Mouse (Mus musculus) cerebellum, adult 2 months (tissue): Measurements from ENCODE around the gene Zbtb48. TPM values are rescaled to one million over a fixed set of nuclear protein-coding genes. Genes with fewer than 3 reads are reported as not detected.
A peak's percentile ranks its signal among the peaks of the same experiment; 100 is the strongest.

Source experiments
- DNase-seq, 2 experiments: peaks; one replicate each; pipeline ENCODE4 v3.0.0; 2021
- H3K27ac ChIP-seq: fragments of 200-500 bp; 2 replicates; pipeline ENCODE4 v1.5.1; 2012; ENCODE audit warnings: low read length, control low read depth, inconsistent platforms; ENCODE audit not compliant: insufficient read depth
- H3K27me3 ChIP-seq: fragments of 200-500 bp; 2 replicates; pipeline ENCODE4 v1.6.1; 2012; ENCODE audit warnings: inconsistent platforms, mild to moderate bottlenecking, low read length, moderate library complexity; ENCODE audit not compliant: control insufficient read depth, insufficient read depth
- H3K4me1 ChIP-seq: fragments of 200-500 bp; 2 replicates; pipeline ENCODE4 v1.6.1; 2011; ENCODE audit warnings: low read length; ENCODE audit not compliant: control insufficient read depth, insufficient read depth
- H3K4me3 ChIP-seq: fragments of 200-500 bp; replicated peaks from 2 replicates; pipeline ENCODE3; 2011; ENCODE audit warnings: mild to moderate bottlenecking, low read depth, low read length, control low read depth; ENCODE audit not compliant: insufficient read depth
- CTCF ChIP-seq: fragments of 200-500 bp; IDR thresholded peaks from 2 replicates; pipeline ENCODE4 v1.5.1; 2011; ENCODE audit warnings: low read depth, mild to moderate bottlenecking, control low read depth, low read length, moderate library complexity, borderline replicate concordance; ENCODE audit not compliant: insufficient read depth
- POLR2A ChIP-seq: fragments of 200-500 bp; IDR thresholded peaks from 2 replicates; pipeline ENCODE4 v1.6.1; 2011; ENCODE audit warnings: low read length, control low read depth, borderline replicate concordance; ENCODE audit not compliant: insufficient read depth
- WGBS: fragments of 180-500 bp; shearing (Covaris S2); methylation state at CpG from one replicate; pipeline ENCODE4 v1.1.7; 2018; 5-methylcytosine and 5-hydroxymethylcytosine counted together
- polyA plus RNA-seq: library from polyadenylated mRNA; depleted of rRNA; stranded (reverse); fragments of >200 nt; gene quantifications from 2 replicates; pipeline ENCODE4 v1.2.3, GENCODE M21; 2012

The Zbtb48 gene
- polyA plus RNA-seq, 1 experiment = 24.3 TPM

GRCm38 (mm10) chr4:151988342-151989109 is 38.9 kb downstream of the Zbtb48 start, which contains the start of gene Thap3:
Thap3 (minus strand) TSS chr4:151988997.
- H3K4me3 ChIP-seq = peak within 1 kb of the TSS; percentile 77
- peak; percentile 82 to 88 for DNase-seq
- peaks cover 18% of the 10 kb centered on the region for H3K4me1 ChIP-seq
- TF ChIP-seq CTCF (no peak), POLR2A (peak; percentile 56; the same call in 1 of the 2 replicates)
- no peaks in the 10 kb centered on the region for H3K27me3 ChIP-seq
- WGBS = under 1% methylated on average over 54 of the region's 54 CpGs
- peak within 1 kb of the TSS; percentile 27 for H3K27ac ChIP-seq

DNA sequence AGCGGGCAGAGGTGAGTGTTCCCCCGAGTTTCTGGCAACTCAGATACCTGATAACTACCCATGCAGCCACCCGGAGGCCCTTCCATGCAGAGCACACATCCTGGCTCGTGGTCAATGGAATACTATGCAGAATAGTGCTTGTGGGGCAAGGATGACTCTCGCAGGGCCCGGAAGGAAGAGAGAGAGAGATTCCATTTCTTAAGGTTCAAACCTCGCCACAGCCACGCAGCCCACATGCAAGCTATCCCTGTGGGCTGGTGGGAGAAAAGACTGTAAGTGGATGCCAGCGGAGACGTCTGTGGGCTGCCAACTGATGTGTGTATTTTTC is 39.5 kb downstream of the Zbtb48 start:
- DNase-seq = no peak
- TF ChIP-seq CTCF = no peak
- no peak for TF ChIP-seq POLR2A
- WGBS = 10% methylated on average over 10 of the region's 10 CpGs
- Histone ChIP-seq H3K4me1 (peaks cover 18% of the 10 kb centered on the region), H3K27ac (no peak overlapping the region), H3K4me3 (peak overlapping the region; percentile 77), H3K27me3 (no peaks in the 10 kb centered on the region)

DNA sequence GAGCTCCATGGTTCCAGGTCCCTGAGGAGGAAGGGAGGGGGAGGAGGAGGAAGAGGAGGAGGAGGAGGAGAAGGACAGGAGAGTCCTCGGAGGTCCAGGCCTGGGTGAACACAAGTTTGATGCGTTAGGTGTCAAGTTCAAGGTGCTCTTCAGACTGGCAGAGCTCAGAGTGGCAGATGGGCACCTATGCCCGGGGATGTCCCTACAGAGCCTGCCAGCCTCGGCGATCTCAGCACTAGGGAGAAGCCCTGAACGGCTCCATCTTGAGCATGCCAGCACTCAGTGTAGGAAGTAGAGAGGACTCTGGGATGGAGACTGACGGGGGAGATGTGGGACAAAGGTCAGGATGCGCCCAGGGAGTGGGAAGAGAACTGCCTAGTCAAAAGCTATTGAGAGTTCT is 40.8 kb downstream of the Zbtb48 start:
- DNase-seq = peak in 1 of 2 experiments; percentile 54
- no peak for TF ChIP-seq POLR2A
- no peak for TF ChIP-seq CTCF
- WGBS = 18% methylated on average over 8 of the region's 8 CpGs

GRCm38 (mm10) chr4:151985886-151986285 is 41.6 kb downstream of the Zbtb48 start:
- Histone ChIP-seq H3K27me3 (no peaks in the 10 kb centered on the region), H3K27ac (peak overlapping the region; percentile 29), H3K4me3 (peak overlapping the region; percentile 24), H3K4me1 (peaks cover 23% of the 10 kb centered on the region)
- TF ChIP-seq POLR2A (0 out of 2 replicates have a peak, but pooled peaks have one; percentile 21), CTCF (peak; percentile 16; the same call in 1 of the 2 replicates)
- DNase-seq = peak; percentile 72 to 83
- 6% methylated on average over 10 of the region's 10 CpGs for WGBS

More for the DNA sequence above, 40.8 kb downstream of the Zbtb48 start:
- Histone ChIP-seq H3K4me3 (peak overlapping the region; percentile 32), H3K27me3 (no peaks in the 10 kb centered on the region), H3K27ac (peak overlapping the region; percentile 29), H3K4me1 (peaks cover 21% of the 10 kb centered on the region)

GRCm38 (mm10) chr4:151983560-151983959 is 43.9 kb downstream of the Zbtb48 start:
- no peaks in the 10 kb centered on the region for H3K27me3 ChIP-seq
- H3K4me1 ChIP-seq = peaks cover 23% of the 10 kb centered on the region
- TF ChIP-seq CTCF = no peak
- TF ChIP-seq POLR2A = no peak
- no peak overlapping the region for H3K4me3 ChIP-seq
- 23% methylated on average over 8 of the region's 9 CpGs for WGBS
- no peak for DNase-seq
- H3K27ac ChIP-seq = no peak overlapping the region

GRCm38 (mm10) chr4:151983043-151983442 is 44.4 kb downstream of the Zbtb48 start:
- Histone ChIP-seq H3K4me1 (peaks cover 23% of the 10 kb centered on the region), H3K4me3 (no peak overlapping the region), H3K27ac (no peak overlapping the region), H3K27me3 (no peaks in the 10 kb centered on the region)
- DNase-seq = no peak
- TF ChIP-seq POLR2A = no peak
- no peak for TF ChIP-seq CTCF
- WGBS = 61% methylated on average over 17 of the region's 17 CpGs

DNA sequence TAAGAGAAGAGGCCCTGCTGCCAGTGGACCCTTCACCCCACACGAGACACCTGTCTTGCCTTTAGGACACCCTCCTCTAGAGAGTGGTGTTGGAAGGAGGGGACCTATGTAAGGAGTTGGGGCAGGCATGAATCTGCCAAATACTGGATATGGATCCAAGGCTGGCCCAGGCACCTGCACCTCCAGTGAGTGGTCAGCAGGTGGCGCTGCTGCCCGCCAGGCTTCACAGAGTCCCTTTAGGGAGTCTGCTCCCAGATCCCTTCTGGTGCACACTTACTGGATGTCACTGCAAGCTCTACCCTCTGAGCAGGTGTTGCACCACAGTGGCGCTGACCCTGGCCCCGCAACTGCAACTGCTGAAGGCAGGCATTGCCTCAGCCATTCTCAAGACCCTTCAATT is 46.1 kb downstream of the Zbtb48 start:
- DNase-seq = peak; percentile 80 to 89
- Histone ChIP-seq H3K27ac (no peak overlapping the region), H3K4me1 (peaks cover 18% of the 10 kb centered on the region), H3K4me3 (no peak overlapping the region), H3K27me3 (no peaks in the 10 kb centered on the region)
- TF ChIP-seq CTCF (peak; percentile 99), POLR2A (no peak)
- WGBS = 3% methylated on average over 5 of the region's 5 CpGs

DNA sequence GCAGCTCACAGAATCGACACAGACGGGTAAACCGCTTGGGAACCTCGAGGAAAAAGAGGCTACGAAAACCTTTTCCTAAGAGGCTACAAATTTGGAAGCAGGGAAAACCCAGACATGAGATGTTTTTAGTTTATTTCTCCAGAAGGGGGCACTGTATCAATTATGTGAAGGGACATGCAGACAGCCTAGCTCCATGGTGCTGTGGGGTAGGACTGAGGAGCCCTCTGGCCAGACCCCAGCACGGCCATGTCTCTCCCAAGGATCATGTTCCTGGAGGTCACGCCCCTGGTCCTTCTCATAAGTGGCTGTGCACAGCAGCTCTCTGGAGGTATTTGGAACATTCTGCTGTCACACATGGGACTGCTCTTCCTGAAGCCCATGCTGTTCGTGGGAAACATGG is 46.8 kb downstream of the Zbtb48 start:
- no peak overlapping the region for H3K4me3 ChIP-seq
- peaks cover 12% of the 10 kb centered on the region for H3K4me1 ChIP-seq
- 68% methylated on average over 8 of the region's 8 CpGs for WGBS
- no peak for DNase-seq
- no peaks in the 10 kb centered on the region for H3K27me3 ChIP-seq
- H3K27ac ChIP-seq = no peak overlapping the region
- TF ChIP-seq POLR2A (no peak), CTCF (peak; percentile 16; the same call in 1 of the 2 replicates)
